Comparison of ENCODE assay signal across 33 mouse cellular contexts in genomic region chr2:128692771-128693170, GRCm38 (mm10). TPM values are rescaled to one million over a fixed set of nuclear protein-coding genes. Genes with fewer than 3 reads are reported as not detected.
A peak's percentile ranks its signal among the peaks of the same experiment; 100 is the strongest.
DNase-seq lines count a peak whose midpoint lies in the region; ATAC-seq and TF ChIP-seq lines count a peak whose summit lies in the region.
"Had no signal": no experiment of that assay in that cellular context is flagged by ENCODE, and none has a peak within 500 bp of the region (broad histone marks: within the 10 kb centered on the region; RNA-seq: fewer than 3 reads in every experiment).

No protein-coding gene starts in this region.

- peak overlapping the region; percentile 31 for H3K9ac ChIP-seq in limb, embryonic 14.5 days (ENCODE audit: low read depth, low read length, severe bottlenecking)
- H3K9ac ChIP-seq: embryonic facial prominence, embryonic 12.5 days; forebrain, embryonic 13.5 days; heart, embryonic 12.5 days; hindbrain, embryonic 15.5 days; limb, embryonic 15.5 days; liver, embryonic 13.5 days; neural tube, embryonic 12.5 days had no signal

- no peak for DNase-seq in heart, embryonic 10.5 days (ENCODE audit: low spot score)
- no peak for DNase-seq in heart, adult 9 months (ENCODE audit: low spot score in 2 of 2)
- DNase-seq in 3T3-L1 (ENCODE audit: low read depth, low spot score) (peak; percentile 91), NIH3T3 (ENCODE audit: low read depth) (peak; percentile 63)
- DNase-seq in limb, embryonic 14.5 days (ENCODE audit: low spot score) = no peak
- DNase-seq in gastrocnemius, adult 2 months = no peak
- DNase-seq in layer of hippocampus, postnatal 36 days = no peak
- DNase-seq: adrenal gland, postnatal 10 days; cerebellum, adult 8-10 months; cerebellum, postnatal 36 days; gastrocnemius, postnatal 14 days; heart, postnatal 10 days; kidney, adult 18-20 months; kidney, postnatal 10 days; layer of hippocampus, adult 9-11 months; liver, embryonic 13.5 days; lung, adult 18-20 months; right cerebral cortex, adult 18-20 months; spleen, adult 18-20 months; thymus, adult 2 months; thymus, postnatal 36 days had no signal

- intact Hi-C loops in gastrocnemius, adult 2 months (cut with DNase I) = no loop called here

- TF ChIP-seq CTCF in gastrocnemius, adult 2 months (IDR thresholded peaks at IDR 0.05) = no peak

- H3K4me2 ChIP-seq in limb, embryonic 14.5 days (replicated peaks; ENCODE audit: low read depth, low read length, severe bottlenecking) = no peak overlapping the region
- H3K4me2 ChIP-seq: embryonic facial prominence, embryonic 12.5 days; forebrain, embryonic 13.5 days; heart, embryonic 12.5 days; hindbrain, embryonic 15.5 days; limb, embryonic 15.5 days; liver, embryonic 13.5 days; neural tube, embryonic 12.5 days had no signal

- H3K4me1 ChIP-seq in heart, embryonic 10.5 days = peaks cover 10% of the 10 kb centered on the region
- 0 out of 2 replicates have a peak, but pooled peaks cover 4% of the 10 kb centered on the region for H3K4me1 ChIP-seq in limb, embryonic 14.5 days (ENCODE audit: control insufficient read depth, insufficient read depth, low read length)

- H3K9me3 ChIP-seq in heart, embryonic 10.5 days = no peaks in the 10 kb centered on the region
- no peaks in the 10 kb centered on the region for H3K9me3 ChIP-seq in limb, embryonic 14.5 days (ENCODE audit: control insufficient read depth, low read length)
- H3K9me3 ChIP-seq: embryonic facial prominence, embryonic 12.5 days; forebrain, embryonic 13.5 days; heart, embryonic 12.5 days; hindbrain, embryonic 10.5 days; hindbrain, embryonic 15.5 days; limb, embryonic 15.5 days; liver, embryonic 13.5 days; neural tube, embryonic 12.5 days had no signal

- TF ChIP-seq POLR2A in limb, embryonic 14.5 days (IDR thresholded peaks at IDR 0.05; ENCODE audit: borderline replicate concordance, extremely low read depth, insufficient read depth, insufficient read length) = no peak

- no peaks in the 10 kb centered on the region for H3K27me3 ChIP-seq in heart, embryonic 10.5 days (ENCODE audit: insufficient read depth, poor library complexity, severe bottlenecking)
- no peaks in the 10 kb centered on the region for H3K27me3 ChIP-seq in limb, embryonic 14.5 days (ENCODE audit: control insufficient read depth, insufficient read depth, low read length)
- H3K27me3 ChIP-seq: embryonic facial prominence, embryonic 12.5 days; heart, embryonic 12.5 days; limb, embryonic 15.5 days; neural tube, embryonic 12.5 days had no signal

- no peak overlapping the region for H3K4me3 ChIP-seq in heart, embryonic 10.5 days
- H3K4me3 ChIP-seq in limb, embryonic 14.5 days (replicated peaks; ENCODE audit: low read length) = no peak overlapping the region
- H3K4me3 ChIP-seq in gastrocnemius, adult 2 months = no peak overlapping the region
- H3K4me3 ChIP-seq: embryonic facial prominence, embryonic 12.5 days; erythroblast, embryonic 14.5 days; forebrain, embryonic 13.5 days; heart, embryonic 12.5 days; hindbrain, embryonic 10.5 days; hindbrain, embryonic 15.5 days; limb, embryonic 15.5 days; liver, embryonic 13.5 days; neural tube, embryonic 12.5 days had no signal

- 0 out of 2 replicates have a peak overlapping the region, but pooled peaks have one; percentile 10 for H3K27ac ChIP-seq in heart, embryonic 10.5 days
- H3K27ac ChIP-seq in limb, embryonic 14.5 days (replicated peaks; ENCODE audit: low read depth, low read length) = no peak overlapping the region
- no peak overlapping the region for H3K27ac ChIP-seq in gastrocnemius, adult 2 months
- H3K27ac ChIP-seq: forebrain, embryonic 13.5 days; hindbrain, embryonic 10.5 days; hindbrain, embryonic 15.5 days; limb, embryonic 15.5 days; liver, embryonic 13.5 days; neural tube, embryonic 12.5 days had no signal

- WGBS in heart, embryonic 10.5 days = 75% methylated on average over 10 of the region's 10 CpGs
- WGBS in limb, embryonic 14.5 days = 84% methylated on average over 10 of the region's 10 CpGs

- ATAC-seq in limb, embryonic 14.5 days (ENCODE audit: low FRiP score, low read depth) = no peak
- ATAC-seq: CD4-positive, CD25-positive, alpha-beta regulatory T cell, adult 4 months; forebrain, embryonic 13.5 days; inflammation-experienced regulatory T-cells, adult 6 months; lung, postnatal 0 days; midbrain, embryonic 16.5 days had no signal

- H3K36me3 ChIP-seq in heart, embryonic 10.5 days = no peaks in the 10 kb centered on the region
- no peaks in the 10 kb centered on the region for H3K36me3 ChIP-seq in limb, embryonic 14.5 days (ENCODE audit: control insufficient read depth, insufficient read depth, low read length)
- H3K36me3 ChIP-seq: embryonic facial prominence, embryonic 12.5 days; heart, embryonic 12.5 days; hindbrain, embryonic 10.5 days; hindbrain, embryonic 15.5 days; limb, embryonic 15.5 days; liver, embryonic 13.5 days; neural tube, embryonic 12.5 days had no signal

RNA-seq across cellular contexts. Expression of gene Anapc1, which starts 5.6 kb away (rescaled TPM):
- polyA plus RNA-seq in heart, embryonic 10.5 days (2016; fragmentation: Nextera tagmentation; extraction: Ambion mirVana) = 66.6 and 68.7 TPM in 2 replicates
- 75.3 and 84.3 TPM in 2 replicates for polyA plus RNA-seq in limb, embryonic 14.5 days (2012; rRNA removed)
- 65.1 and 67.8 TPM in 2 replicates for polyA plus RNA-seq in limb, embryonic 14.5 days (2014; fragmentation: Nextera tagmentation; extraction: Ambion mirVana)
- 10 to 100 TPM; 35.5 to 38.0 TPM for total RNA-seq in gastrocnemius, adult 2 months (2021)
- total RNA-seq in layer of hippocampus, postnatal 36 days (2021) = 10 to 100 TPM; 63.0 to 71.0 TPM

RNA-seq across cellular contexts. Expression of gene Mertk, which starts 6.0 kb away (rescaled TPM):
- polyA plus RNA-seq in heart, embryonic 10.5 days (2016; fragmentation: Nextera tagmentation; extraction: Ambion mirVana) = 3.5 and 5.0 TPM in 2 replicates
- polyA plus RNA-seq in limb, embryonic 14.5 days (2012; rRNA removed) = 13.5 and 14.9 TPM in 2 replicates
- polyA plus RNA-seq in limb, embryonic 14.5 days (2014; fragmentation: Nextera tagmentation; extraction: Ambion mirVana) = 11.1 and 12.3 TPM in 2 replicates
- 1 to 10 TPM; 1.6 to 3.5 TPM for total RNA-seq in gastrocnemius, adult 2 months (2021)
- total RNA-seq in layer of hippocampus, postnatal 36 days (2021) = 10 to 100 TPM; 26.2 to 44.1 TPM

Comparison
In these comparisons a context has a peak if more than half of its experiments do, and no peak if none do; other contexts are left out.
1. DNase-seq: peak in 3T3-L1 (single experiment) and NIH3T3 (single experiment); none in heart, embryonic 10.5 days (single experiment), heart, adult 9 months (0 of 2), limb, embryonic 14.5 days (single experiment), gastrocnemius, adult 2 months (single experiment) and layer of hippocampus, postnatal 36 days (0 of 2).
2. RNA of gene Mertk, which starts 6.0 kb away (total RNA-seq): 26.2 to 44.1 TPM in layer of hippocampus, postnatal 36 days; 1.6 to 3.5 TPM in gastrocnemius, adult 2 months; every median in the first group is over 4 times any median in the second.